Mouse (Mus musculus) midbrain, embryonic 15.5 days (tissue): ENCODE measurements around the gene Cdca3. TPM values are rescaled to one million over a fixed set of nuclear protein-coding genes. Genes with fewer than 3 reads are reported as not detected.
"Not testable (repeated sequence)": the region's sequence is repeated elsewhere in the genome, so short reads cannot be mapped to it uniquely, and the experiment has no call there.

Source experiments
- ATAC-seq: fragments of 200-750 bp; cut with Nextera tagmentation; replicated peaks from 2 replicates; pipeline ENCODE4 v1.8.0; 2017; ENCODE audit warnings: moderate TSS enrichment
- H3K27ac ChIP-seq: fragments of 300-500 bp; sonication (generic); 2 replicates; pipeline ENCODE4 v1.5.1; 2015; ENCODE audit warnings: mild to moderate bottlenecking, inconsistent platforms
- H3K27me3 ChIP-seq: fragments of 300-500 bp; sonication (generic); replicated peaks from 2 replicates; pipeline ENCODE4 v1.6.1; 2015; ENCODE audit warnings: inconsistent platforms
- H3K36me3 ChIP-seq: fragments of 300-500 bp; sonication (generic); replicated peaks from 2 replicates; pipeline ENCODE4 v1.6.1; 2015; ENCODE audit warnings: inconsistent platforms
- H3K4me1 ChIP-seq: fragments of 300-500 bp; sonication (generic); 2 replicates; pipeline ENCODE4 v1.6.1; 2015; ENCODE audit warnings: inconsistent platforms
- H3K4me2 ChIP-seq: fragments of 300-500 bp; sonication (generic); 2 replicates; pipeline ENCODE4 v1.6.1; 2015; ENCODE audit warnings: inconsistent platforms, mild to moderate bottlenecking, moderate library complexity
- H3K4me3 ChIP-seq: fragments of 300-500 bp; sonication (generic); 2 replicates; pipeline ENCODE4 v1.5.1; 2015; ENCODE audit warnings: mild to moderate bottlenecking, inconsistent platforms
- H3K9ac ChIP-seq: fragments of 300-500 bp; sonication (generic); 2 replicates; pipeline ENCODE4 v1.6.1; 2015; ENCODE audit warnings: mild to moderate bottlenecking, inconsistent platforms
- H3K9me3 ChIP-seq: fragments of 300-500 bp; sonication (generic); 2 replicates; pipeline ENCODE4 v1.6.1; 2016; ENCODE audit warnings: inconsistent platforms
- WGBS: fragments of 180-500 bp; shearing (Covaris S2); methylation state at CpG from one replicate; pipeline ENCODE4 v1.1.7; 2015; ENCODE audit warnings: mixed read lengths; 5-methylcytosine and 5-hydroxymethylcytosine counted together
- polyA plus RNA-seq: library from polyadenylated mRNA; unstranded; fragments of >200 nt; fragmentation: Nextera tagmentation; extraction: Ambion mirVana; gene quantifications from 2 replicates; pipeline ENCODE4 v1.2.1, GENCODE M21; 2015

Gene Cdca3
- polyA plus RNA-seq: 23.2 and 32.9 TPM in 2 replicates

DNA sequence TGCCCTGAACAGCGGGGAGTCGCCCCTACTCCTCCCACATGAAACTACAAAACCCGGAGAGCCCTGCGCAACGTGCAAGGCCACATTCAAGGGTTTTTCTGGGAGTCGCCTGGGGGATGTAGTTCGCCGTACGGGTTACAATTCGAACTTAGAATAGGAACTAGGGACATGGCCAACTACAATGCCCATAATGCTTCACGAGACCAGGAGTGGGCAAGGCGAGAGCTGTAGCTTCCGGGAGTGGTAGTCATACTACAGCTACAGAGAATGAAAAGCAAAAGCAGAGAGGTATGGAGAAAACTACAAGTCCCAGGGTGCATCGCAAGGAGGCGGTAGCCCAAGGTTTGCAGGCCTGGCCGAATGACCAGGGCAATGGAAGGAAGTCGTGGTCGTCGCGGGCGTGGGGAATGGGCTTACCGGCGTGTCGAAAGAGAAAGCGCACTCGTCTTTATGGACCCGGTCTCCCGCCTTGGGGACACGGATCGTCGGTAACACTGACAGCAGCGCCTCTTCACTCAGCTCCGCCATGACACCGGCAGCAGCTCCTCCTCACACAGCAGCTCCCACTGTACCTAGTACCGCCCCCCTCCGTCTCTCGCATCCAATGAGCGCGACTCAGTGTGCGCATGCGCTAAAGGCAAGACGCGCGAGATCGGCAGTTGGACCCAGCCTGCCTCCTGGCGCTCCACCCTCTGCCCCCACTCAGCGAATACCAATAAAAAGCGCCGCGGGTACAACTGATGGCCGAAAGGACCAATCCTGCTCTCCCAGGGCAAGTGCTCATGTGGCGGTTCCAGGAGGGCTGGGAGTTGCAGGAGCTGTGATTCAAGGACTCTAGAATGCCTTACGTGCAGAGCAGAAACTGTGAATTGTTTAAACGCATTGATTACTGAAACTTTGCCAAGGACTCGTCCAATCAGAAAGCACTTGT, at the start of gene Cdca3, which contains the start of gene Usp5:
TSS of gene Cdca3 (plus strand) at position 680 of the 931 bp plus-strand sequence.
TSS of gene Usp5 (minus strand) at position 617 of the 931 bp plus-strand sequence.
- peak within 1 kb of the TSS; percentile 69 for H3K4me2 ChIP-seq
- peak within 1 kb of the TSS; percentile 56 for H3K4me3 ChIP-seq
- H3K9ac ChIP-seq: peak within 1 kb of the TSS; percentile 62
- H3K27me3 ChIP-seq: no peaks in the 10 kb centered on the region
- H3K36me3 ChIP-seq: peaks cover 21% of the 10 kb centered on the region
- no peaks in the 10 kb centered on the region for H3K9me3 ChIP-seq
- peak; percentile 95 for ATAC-seq
- peaks cover 20% of the 10 kb centered on the region for H3K4me1 ChIP-seq
- under 1% methylated on average over 55 of the region's 55 CpGs for WGBS
- peak within 1 kb of the TSS; percentile 90 for H3K27ac ChIP-seq

DNA sequence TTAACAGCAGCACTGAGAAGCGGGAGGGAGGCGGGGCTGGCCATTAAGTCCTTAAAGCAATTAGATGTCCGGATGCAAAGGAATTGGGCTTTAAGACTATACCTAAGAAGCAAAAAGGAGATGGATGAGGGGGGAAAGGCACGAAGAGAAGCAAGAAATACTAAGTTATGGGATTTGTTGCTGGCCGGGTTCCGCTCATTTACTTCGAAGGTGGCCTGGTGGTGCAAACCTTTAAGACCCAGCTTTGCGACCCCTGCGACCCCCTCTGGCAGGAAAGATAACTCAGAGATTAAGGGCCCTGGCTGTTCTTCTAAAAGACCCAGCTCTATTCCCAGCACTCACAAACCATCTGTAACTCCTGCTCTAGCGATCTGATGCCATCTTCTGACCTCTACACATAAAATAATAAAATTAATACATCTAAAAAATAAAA, 49.3 kb upstream of the Cdca3 start:
- H3K4me3 ChIP-seq: peak overlapping the region; percentile 33
- H3K4me2 ChIP-seq: peak overlapping the region; percentile 48
- 0 out of 2 replicates have a peak overlapping the region, but pooled peaks have one; percentile 17 for H3K9ac ChIP-seq
- H3K27me3 ChIP-seq: no peaks in the 10 kb centered on the region
- H3K4me1 ChIP-seq: peaks cover 9% of the 10 kb centered on the region; the same call in 1 of the 2 replicates
- no peak for ATAC-seq
- no peaks in the 10 kb centered on the region for H3K36me3 ChIP-seq
- no peak overlapping the region for H3K27ac ChIP-seq
- WGBS: 3% methylated on average over 10 of the region's 10 CpGs
- no peaks in the 10 kb centered on the region for H3K9me3 ChIP-seq

GRCm38 (mm10) chr6:124780917-124781316, 48.4 kb upstream of the Cdca3 start:
- WGBS: 86% methylated on average over 7 of the region's 7 CpGs
- Histone ChIP-seq H3K27ac (no peak overlapping the region), H3K36me3 (no peaks in the 10 kb centered on the region), H3K9me3 (no peaks in the 10 kb centered on the region), H3K4me2 (no peak overlapping the region), H3K27me3 (no peaks in the 10 kb centered on the region), H3K4me3 (no peak overlapping the region), H3K9ac (no peak overlapping the region), H3K4me1 (peaks cover 9% of the 10 kb centered on the region; the same call in 1 of the 2 replicates)
- no peak for ATAC-seq

DNA sequence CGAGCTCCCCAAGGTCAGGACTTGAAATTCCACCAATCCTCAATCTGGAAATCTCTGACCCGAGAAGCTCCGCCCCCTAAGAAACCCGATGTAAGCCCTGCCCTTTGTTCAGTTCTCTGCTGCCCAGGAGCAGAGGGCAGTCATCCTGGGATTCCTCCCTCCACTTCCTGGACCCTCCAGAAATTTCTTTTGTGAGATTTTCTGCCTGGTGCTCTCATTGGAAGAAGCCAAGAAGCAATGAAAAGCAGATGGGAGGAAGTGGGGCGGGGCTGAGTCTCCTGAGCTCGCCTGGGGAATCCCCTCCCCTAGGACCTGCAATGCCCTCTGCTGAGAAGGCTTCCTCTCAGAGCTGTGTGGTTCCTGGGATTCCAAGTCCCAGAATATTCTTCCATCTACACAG, 46.9 kb upstream of the Cdca3 start:
- ATAC-seq: no peak
- no peaks in the 10 kb centered on the region for H3K9me3 ChIP-seq
- no peak overlapping the region for H3K27ac ChIP-seq
- H3K36me3 ChIP-seq: no peaks in the 10 kb centered on the region
- 23% methylated on average over 6 of the region's 6 CpGs for WGBS
- H3K4me3 ChIP-seq: no peak overlapping the region
- no peak overlapping the region for H3K4me2 ChIP-seq
- H3K4me1 ChIP-seq: peaks cover 9% of the 10 kb centered on the region; the same call in 1 of the 2 replicates
- no peak overlapping the region for H3K9ac ChIP-seq
- H3K27me3 ChIP-seq: no peaks in the 10 kb centered on the region

- H3K9me3 ChIP-seq: no peaks in the 10 kb centered on the region
- no peaks in the 10 kb centered on the region for H3K36me3 ChIP-seq
- H3K4me1 ChIP-seq: no peaks in the 10 kb centered on the region
- H3K27me3 ChIP-seq: no peaks in the 10 kb centered on the region
- no peak overlapping the region for H3K4me3 ChIP-seq
- H3K27ac ChIP-seq: no peak overlapping the region
- H3K9ac ChIP-seq: no peak overlapping the region
- 44% methylated on average over 8 of the region's 8 CpGs for WGBS
- no peak overlapping the region for H3K4me2 ChIP-seq
- no peak for ATAC-seq
These were observed 42.5 kb upstream of the Cdca3 start for GRCm38 (mm10) chr6:124786756-124787420.

DNA sequence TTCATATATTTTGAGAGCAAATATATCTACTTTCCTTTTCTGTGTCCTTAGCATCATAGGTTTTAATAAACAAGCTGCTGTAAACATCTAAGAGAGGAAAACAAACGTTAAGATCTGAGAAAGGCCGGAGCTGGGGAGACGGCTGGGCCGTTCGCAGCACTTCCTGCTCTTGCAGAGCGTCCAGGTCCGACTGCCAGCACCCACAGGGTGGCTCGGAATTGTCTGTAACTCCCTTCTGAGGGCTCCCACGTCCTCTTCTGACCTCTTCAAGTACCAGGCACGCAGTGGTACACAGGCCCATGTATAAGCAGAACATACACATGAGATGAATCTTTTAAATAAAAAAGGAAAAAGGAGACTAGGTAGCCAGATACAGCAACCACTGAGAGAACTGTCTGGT, 41.6 kb upstream of the Cdca3 start:
- WGBS: 80% methylated on average over 10 of the region's 10 CpGs
- Histone ChIP-seq H3K36me3 (no peaks in the 10 kb centered on the region), H3K9me3 (no peaks in the 10 kb centered on the region), H3K27ac (no peak overlapping the region), H3K27me3 (no peaks in the 10 kb centered on the region), H3K4me2 (no peak overlapping the region), H3K9ac (no peak overlapping the region), H3K4me1 (no peaks in the 10 kb centered on the region), H3K4me3 (no peak overlapping the region)
- no peak for ATAC-seq

DNA sequence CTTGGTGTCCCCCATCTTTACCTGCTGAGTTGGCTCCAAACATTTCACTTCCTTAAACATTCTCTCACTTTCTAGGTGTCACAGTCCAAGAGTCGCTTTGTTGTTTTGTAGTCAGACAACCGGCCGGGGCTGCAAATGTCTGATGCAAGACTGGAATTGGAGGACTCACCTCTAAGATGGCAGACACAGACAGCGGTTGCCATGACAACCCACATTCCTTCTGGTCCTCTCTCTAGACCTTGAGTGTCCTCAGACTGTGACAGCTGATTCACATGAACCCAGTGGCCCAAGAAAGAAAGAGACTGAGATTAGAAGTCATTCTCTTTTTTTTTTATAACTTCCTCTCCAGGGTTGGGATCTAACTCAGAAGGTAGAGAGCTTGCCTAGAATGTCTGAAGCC, 39.8 kb upstream of the Cdca3 start:
- WGBS: 71% methylated on average over 4 of the region's 4 CpGs
- no peaks in the 10 kb centered on the region for H3K9me3 ChIP-seq
- ATAC-seq: no peak
- H3K27ac ChIP-seq: no peak overlapping the region
- H3K36me3 ChIP-seq: no peaks in the 10 kb centered on the region
- no peak overlapping the region for H3K9ac ChIP-seq
- no peak overlapping the region for H3K4me2 ChIP-seq
- H3K27me3 ChIP-seq: no peaks in the 10 kb centered on the region
- no peaks in the 10 kb centered on the region for H3K4me1 ChIP-seq
- no peak overlapping the region for H3K4me3 ChIP-seq

DNA sequence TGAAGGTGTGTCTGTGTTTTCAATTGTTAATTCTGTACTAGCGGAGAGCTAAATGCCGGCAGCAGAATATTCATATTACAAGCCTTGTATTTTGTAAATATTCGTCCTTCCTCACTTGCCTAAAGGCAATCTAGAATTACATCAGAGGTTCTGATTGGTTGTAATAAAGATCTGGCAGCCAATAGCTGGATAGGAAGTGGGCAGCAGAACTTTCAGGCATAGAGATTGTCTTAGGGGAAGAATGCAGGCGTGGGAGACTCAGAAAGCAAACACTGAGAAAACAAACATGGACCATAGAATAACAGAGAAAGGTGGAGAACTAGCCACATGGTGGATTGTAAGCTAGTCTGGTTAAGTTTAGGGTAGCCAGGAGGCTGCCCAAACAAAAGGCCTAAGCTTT, 39.2 kb upstream of the Cdca3 start:
- no peak for ATAC-seq
- Histone ChIP-seq H3K27ac (no peak overlapping the region), H3K27me3 (no peaks in the 10 kb centered on the region), H3K36me3 (no peaks in the 10 kb centered on the region), H3K9ac (no peak overlapping the region), H3K9me3 (no peaks in the 10 kb centered on the region), H3K4me3 (no peak overlapping the region), H3K4me2 (no peak overlapping the region), H3K4me1 (no peaks in the 10 kb centered on the region)
- 77% methylated on average over 4 of the region's 4 CpGs for WGBS

- WGBS: 86% methylated on average over 3 of the region's 3 CpGs
- H3K4me2 ChIP-seq: no peak overlapping the region
- H3K36me3 ChIP-seq: no peaks in the 10 kb centered on the region
- H3K4me1 ChIP-seq: no peaks in the 10 kb centered on the region
- no peaks in the 10 kb centered on the region for H3K27me3 ChIP-seq
- no peak for ATAC-seq
- no peak overlapping the region for H3K4me3 ChIP-seq
- no peak overlapping the region for H3K9ac ChIP-seq
- H3K27ac ChIP-seq: no peak overlapping the region
- no peaks in the 10 kb centered on the region for H3K9me3 ChIP-seq
These were observed 37.4 kb upstream of the Cdca3 start for GRCm38 (mm10) chr6:124791911-124792310.

DNA sequence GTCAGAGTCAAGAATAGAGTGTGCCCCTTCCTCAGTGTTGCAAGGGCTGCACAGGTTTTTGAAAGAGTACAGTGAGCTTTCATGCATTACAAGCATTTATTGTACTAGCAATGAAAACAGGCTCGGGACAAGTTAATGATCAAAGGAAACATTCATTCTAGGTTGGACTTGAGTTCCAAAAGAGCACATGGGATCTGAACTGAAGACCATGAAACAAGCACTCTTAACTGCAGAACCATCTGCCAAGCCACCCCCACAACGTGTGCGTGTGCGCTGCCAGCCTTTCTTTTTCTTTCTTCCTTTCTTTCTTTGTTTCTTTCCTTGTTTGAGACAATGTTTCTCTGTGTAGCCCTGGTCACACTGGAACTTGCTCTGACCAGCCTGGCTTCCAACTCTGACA, 33.6 kb upstream of the Cdca3 start:
- 60% methylated on average over 4 of the region's 4 CpGs for WGBS
- no peaks in the 10 kb centered on the region for H3K4me1 ChIP-seq
- H3K27ac ChIP-seq: no peak overlapping the region
- no peaks in the 10 kb centered on the region for H3K9me3 ChIP-seq
- H3K36me3 ChIP-seq: no peaks in the 10 kb centered on the region
- no peak overlapping the region for H3K4me3 ChIP-seq
- no peak for ATAC-seq
- H3K4me2 ChIP-seq: no peak overlapping the region
- no peak overlapping the region for H3K9ac ChIP-seq
- no peaks in the 10 kb centered on the region for H3K27me3 ChIP-seq

DNA sequence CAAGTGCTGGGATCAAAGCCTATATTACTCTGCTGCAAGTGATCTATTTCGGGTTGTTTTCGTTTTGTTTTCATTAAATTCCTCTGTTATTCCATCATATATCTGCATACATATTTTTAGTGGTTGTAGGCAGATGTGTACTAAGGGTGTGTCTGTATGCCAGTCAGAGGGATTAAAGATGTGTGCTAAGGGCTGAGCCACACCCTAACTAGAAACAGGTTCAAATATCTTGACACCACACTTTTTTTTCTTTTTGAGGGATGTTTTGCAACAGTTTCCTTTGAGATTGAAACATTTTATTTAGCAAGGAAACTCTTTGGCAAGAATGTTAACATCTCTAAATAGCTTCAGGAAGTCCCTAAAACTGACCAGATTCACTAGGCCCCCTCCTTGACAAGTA, 33.1 kb upstream of the Cdca3 start:
- WGBS: 86% methylated on average over 2 of the region's 2 CpGs
- ATAC-seq: no peak
- H3K27me3 ChIP-seq: no peaks in the 10 kb centered on the region

DNA sequence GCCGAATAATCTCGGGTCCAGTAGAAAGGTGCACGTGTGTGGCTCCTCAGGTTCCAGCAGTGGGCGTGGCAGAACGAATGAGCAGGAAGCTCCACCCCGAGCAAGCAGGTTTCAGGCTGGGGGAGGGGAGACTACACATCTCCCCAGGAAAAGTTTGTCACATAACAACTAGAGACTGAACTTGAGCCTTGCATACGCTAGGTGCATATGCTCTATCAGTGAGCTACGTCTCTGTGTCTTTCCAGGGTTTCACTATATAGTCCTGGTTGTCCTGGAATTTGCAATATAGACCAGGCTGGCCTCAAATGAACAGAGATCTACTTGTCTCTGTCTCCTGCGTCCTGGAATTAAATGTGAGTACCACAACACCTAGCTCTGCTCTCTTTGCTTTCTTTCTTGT, 26.9 kb upstream of the Cdca3 start:
- peaks cover 16% of the 10 kb centered on the region for H3K4me1 ChIP-seq
- not testable (repeated sequence) for H3K36me3 ChIP-seq, H3K9me3 ChIP-seq, H3K27ac ChIP-seq, ATAC-seq, H3K9ac ChIP-seq, H3K4me2 ChIP-seq, H3K27me3 ChIP-seq, H3K4me3 ChIP-seq
- 20% methylated on average over 6 of the region's 9 CpGs for WGBS

More for the DNA sequence above, 33.1 kb upstream of the Cdca3 start:
- Histone ChIP-seq H3K9me3 (no peaks in the 10 kb centered on the region), H3K4me2 (no peak overlapping the region), H3K27ac (no peak overlapping the region), H3K36me3 (no peaks in the 10 kb centered on the region), H3K4me1 (no peaks in the 10 kb centered on the region), H3K9ac (no peak overlapping the region), H3K4me3 (no peak overlapping the region)
